Mouse (Mus musculus): ENCODE measurements around the gene Olfr901. TPM values are rescaled to one million over a fixed set of nuclear protein-coding genes. Genes with fewer than 3 reads are reported as not detected.
"Not testable (repeated sequence)": the region's sequence is repeated elsewhere in the genome, so short reads cannot be mapped to it uniquely, and the experiment has no call there.

The Olfr901 gene
- polyA plus RNA-seq (2015; fragmentation: Nextera tagmentation; extraction: Ambion mirVana), result not detected in 2 replicates

DNA sequence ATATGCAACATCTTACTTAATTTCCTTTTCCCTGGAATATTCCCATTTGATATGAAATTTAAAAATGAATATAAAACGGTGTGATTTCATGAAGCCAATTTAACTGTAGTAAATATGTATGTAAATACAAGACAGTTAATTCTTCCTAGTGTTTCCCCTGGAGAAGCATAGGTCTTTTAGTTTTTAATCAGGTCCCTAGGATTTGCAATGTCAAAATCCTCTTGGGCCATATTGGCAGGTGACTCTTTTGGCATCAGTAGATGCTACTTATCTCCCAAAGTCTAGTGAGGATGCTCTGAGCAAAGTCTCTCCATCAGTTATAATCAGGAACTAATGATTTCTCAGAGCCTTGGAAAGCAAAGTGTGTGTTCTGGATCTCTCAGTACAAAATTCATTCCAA is at the start of gene Olfr901:
Gene Olfr901 (plus strand): TSS at position 301 of the 400 bp plus-strand sequence.
- Histone ChIP-seq H3K9me3 (peaks cover 4% of the 10 kb centered on the region; the same call in 1 of the 2 replicates), H3K4me1 (replicated peaks) (no peaks in the 10 kb centered on the region), H3K36me3 (no peaks in the 10 kb centered on the region), H3K27ac (no peak within 1 kb of the TSS), H3K4me2 (replicated peaks) (no peak within 1 kb of the TSS), H3K4me3 (replicated peaks) (no peak within 1 kb of the TSS), H3K9ac (replicated peaks) (no peak within 1 kb of the TSS), H3K27me3 (no peaks in the 10 kb centered on the region)
- 91% methylated on average over 1 of the region's 1 CpGs for WGBS
- no peak for ATAC-seq

DNA sequence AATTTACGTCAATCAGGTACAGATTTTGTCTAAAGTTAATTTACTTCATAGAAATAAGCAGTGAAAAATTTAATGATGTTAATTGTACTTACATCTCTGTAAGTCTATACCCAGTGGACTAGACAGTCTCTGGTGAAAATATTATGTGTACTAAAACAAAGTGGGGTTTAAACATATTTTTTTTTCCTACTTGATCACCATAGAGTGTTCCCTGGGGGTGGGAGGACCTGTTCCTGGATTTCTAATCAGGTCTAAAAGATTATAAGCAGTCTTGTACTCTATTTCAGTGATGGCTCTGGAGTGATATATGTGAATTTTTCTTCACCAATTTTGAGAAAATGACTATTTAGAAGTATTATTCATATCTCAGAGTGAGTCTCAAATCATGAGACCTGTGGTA is 27.9 kb upstream of the Olfr901 start, which contains the start of gene Olfr147:
Gene Olfr147 (plus strand): TSS at position 301 of the 400 bp plus-strand sequence.
- Histone ChIP-seq H3K4me2 (replicated peaks) (no peak within 1 kb of the TSS), H3K27me3 (no peaks in the 10 kb centered on the region), H3K27ac (no peak within 1 kb of the TSS), H3K4me1 (replicated peaks) (no peaks in the 10 kb centered on the region), H3K9me3 (no peaks in the 10 kb centered on the region), H3K4me3 (replicated peaks) (no peak within 1 kb of the TSS), H3K36me3 (no peaks in the 10 kb centered on the region), H3K9ac (replicated peaks) (no peak within 1 kb of the TSS)
- WGBS, result 89% methylated on average over 1 of the region's 1 CpGs
- no peak for ATAC-seq

DNA sequence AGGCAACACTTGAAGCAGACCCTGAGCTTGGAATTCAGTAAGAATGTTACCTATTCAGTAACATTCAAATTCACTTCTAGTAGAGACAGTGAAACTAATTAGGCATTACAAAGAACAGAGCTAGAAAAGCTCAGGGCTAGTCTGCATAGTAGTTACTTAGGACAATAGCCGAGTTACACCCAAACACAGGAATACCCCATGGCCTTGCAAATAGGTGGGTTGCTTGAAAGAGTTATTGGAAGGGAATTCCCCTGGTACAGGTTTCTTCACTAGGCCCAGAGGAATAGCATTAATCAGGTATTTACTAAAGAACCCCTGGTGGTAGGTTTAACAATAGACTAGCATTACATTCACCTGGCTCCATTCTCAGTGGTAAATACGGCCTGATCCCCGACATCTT is 21.8 kb upstream of the Olfr901 start:
- H3K4me1 ChIP-seq (replicated peaks); H3K27me3 ChIP-seq; H3K4me2 ChIP-seq (replicated peaks); H3K9me3 ChIP-seq; H3K4me3 ChIP-seq (replicated peaks); ATAC-seq; H3K9ac ChIP-seq (replicated peaks); H3K36me3 ChIP-seq; H3K27ac ChIP-seq: not testable (repeated sequence)
- whole genome bisulfite sequencing, result 94% methylated on average over 3 of the region's 3 CpGs

GRCm38 (mm10) chr9:38413502-38413901 is 15.8 kb upstream of the Olfr901 start:
- 96% methylated on average over 14 of the region's 14 CpGs for WGBS
- ATAC-seq; H3K4me1 ChIP-seq (replicated peaks); H3K9me3 ChIP-seq; H3K27me3 ChIP-seq; H3K4me2 ChIP-seq (replicated peaks); H3K36me3 ChIP-seq; H3K9ac ChIP-seq (replicated peaks); H3K4me3 ChIP-seq (replicated peaks); H3K27ac ChIP-seq: not testable (repeated sequence)

GRCm38 (mm10) chr9:38423801-38424200 is 5.5 kb upstream of the Olfr901 start:
- Histone ChIP-seq H3K9me3 (peaks cover 4% of the 10 kb centered on the region; the same call in 1 of the 2 replicates), H3K9ac (replicated peaks) (no peak overlapping the region), H3K27ac (no peak overlapping the region), H3K27me3 (no peaks in the 10 kb centered on the region), H3K36me3 (no peaks in the 10 kb centered on the region), H3K4me2 (replicated peaks) (no peak overlapping the region), H3K4me1 (replicated peaks) (no peaks in the 10 kb centered on the region), H3K4me3 (replicated peaks) (no peak overlapping the region)
- no peak for ATAC-seq

GRCm38 (mm10) chr9:38427026-38427425 is 2.2 kb upstream of the Olfr901 start:
- H3K27me3 ChIP-seq, result no peaks in the 10 kb centered on the region
- H3K9me3 ChIP-seq, result peaks cover 4% of the 10 kb centered on the region; the same call in 1 of the 2 replicates
- WGBS, result 53% methylated on average over 1 of the region's 1 CpGs
- no peaks in the 10 kb centered on the region for H3K36me3 ChIP-seq
- no peaks in the 10 kb centered on the region for H3K4me1 ChIP-seq (replicated peaks)
- no peak overlapping the region for H3K27ac ChIP-seq
- ATAC-seq, result no peak
- no peak overlapping the region for H3K9ac ChIP-seq (replicated peaks)
- H3K4me3 ChIP-seq (replicated peaks), result no peak overlapping the region
- H3K4me2 ChIP-seq (replicated peaks), result no peak overlapping the region

- WGBS, result 96% methylated on average over 5 of the region's 5 CpGs
- ATAC-seq, result no peak
Measured at GRCm38 (mm10) chr9:38447352-38447751, 18.1 kb downstream of the Olfr901 start, which contains the start of gene Olfr902. Olfr902 (plus strand) TSS chr9:38447652.

DNA sequence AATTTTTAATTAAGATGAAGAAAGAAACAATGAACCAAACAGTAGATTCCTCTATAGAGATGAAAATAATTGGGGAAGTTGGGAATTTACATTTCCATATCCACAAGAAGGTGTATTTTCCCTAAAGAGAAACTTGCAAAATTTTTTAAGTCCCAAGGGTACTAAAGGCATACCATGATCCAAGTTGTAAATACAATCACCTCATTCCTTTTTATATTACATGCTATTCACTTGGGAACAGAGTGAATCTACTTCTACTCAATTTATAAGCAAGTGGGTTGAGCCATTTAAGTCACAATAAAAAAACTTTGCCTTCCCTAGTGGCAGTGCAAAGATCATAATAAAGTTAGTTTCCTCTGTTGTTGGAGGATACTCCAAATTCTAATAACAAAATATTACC is 33.6 kb downstream of the Olfr901 start, which contains the start of gene Olfr904:
Gene Olfr904 (plus strand): TSS at position 301 of the 400 bp plus-strand sequence.
- Histone ChIP-seq H3K4me3 (replicated peaks) (no peak within 1 kb of the TSS), H3K36me3 (no peaks in the 10 kb centered on the region), H3K9ac (replicated peaks) (no peak within 1 kb of the TSS), H3K4me1 (replicated peaks) (no peaks in the 10 kb centered on the region), H3K27ac (no peak within 1 kb of the TSS), H3K27me3 (no peaks in the 10 kb centered on the region), H3K4me2 (replicated peaks) (no peak within 1 kb of the TSS), H3K9me3 (no peaks in the 10 kb centered on the region)
- no peak for ATAC-seq

More at GRCm38 (mm10) chr9:38447352-38447751, 18.1 kb downstream of the Olfr901 start, which contains the start of gene Olfr902:
- H3K27ac ChIP-seq, result no peak within 1 kb of the TSS
- H3K27me3 ChIP-seq, result no peaks in the 10 kb centered on the region
- H3K9ac ChIP-seq (replicated peaks), result no peak within 1 kb of the TSS
- H3K4me2 ChIP-seq (replicated peaks), result no peak within 1 kb of the TSS
- no peaks in the 10 kb centered on the region for H3K4me1 ChIP-seq (replicated peaks)
- no peak within 1 kb of the TSS for H3K4me3 ChIP-seq (replicated peaks)
- H3K9me3 ChIP-seq, result no peaks in the 10 kb centered on the region
- no peaks in the 10 kb centered on the region for H3K36me3 ChIP-seq

GRCm38 (mm10) chr9:38470807-38471206 is 41.6 kb downstream of the Olfr901 start, which contains the start of gene Olfr905:
Olfr905 (plus strand) TSS chr9:38471107.
- H3K9ac ChIP-seq (replicated peaks), result no peak within 1 kb of the TSS
- no peak within 1 kb of the TSS for H3K27ac ChIP-seq
- no peaks in the 10 kb centered on the region for H3K27me3 ChIP-seq
- no peak within 1 kb of the TSS for H3K4me2 ChIP-seq (replicated peaks)
- H3K9me3 ChIP-seq, result no peaks in the 10 kb centered on the region
- no peaks in the 10 kb centered on the region for H3K4me1 ChIP-seq (replicated peaks)
- H3K36me3 ChIP-seq, result no peaks in the 10 kb centered on the region
- no peak within 1 kb of the TSS for H3K4me3 ChIP-seq (replicated peaks)
- ATAC-seq, result no peak

Other genes with a start within 250 kb of the Olfr901 start
- gene Olfr891, start 248.6 kb upstream of the Olfr901 start, polyA plus RNA-seq (2015; fragmentation: Nextera tagmentation; extraction: Ambion mirVana), result not detected in 2 replicates
- not detected in 2 replicates for gene Olfr893, start 221.1 kb upstream of the Olfr901 start, polyA plus RNA-seq (2015; fragmentation: Nextera tagmentation; extraction: Ambion mirVana)
- not detected in 2 replicates for gene Olfr894, start 211.4 kb upstream of the Olfr901 start, polyA plus RNA-seq (2015; fragmentation: Nextera tagmentation; extraction: Ambion mirVana)
- not detected in 2 replicates for gene Olfr143, start 176.7 kb upstream of the Olfr901 start, polyA plus RNA-seq (2015; fragmentation: Nextera tagmentation; extraction: Ambion mirVana)
- not detected in 2 replicates for gene Olfr895, start 161.6 kb upstream of the Olfr901 start, polyA plus RNA-seq (2015; fragmentation: Nextera tagmentation; extraction: Ambion mirVana)
- gene Olfr896-ps1, start 138.3 kb upstream of the Olfr901 start, polyA plus RNA-seq (2015; fragmentation: Nextera tagmentation; extraction: Ambion mirVana), result not detected in 2 replicates
- not detected in 2 replicates for gene Olfr25, start 100.4 kb upstream of the Olfr901 start, polyA plus RNA-seq (2015; fragmentation: Nextera tagmentation; extraction: Ambion mirVana)
- gene Olfr898, start 81.0 kb upstream of the Olfr901 start, polyA plus RNA-seq (2015; fragmentation: Nextera tagmentation; extraction: Ambion mirVana), result not detected in 2 replicates
- not detected in 2 replicates for gene Olfr250, start 62.6 kb upstream of the Olfr901 start, polyA plus RNA-seq (2015; fragmentation: Nextera tagmentation; extraction: Ambion mirVana)
- gene Olfr251, start 52.4 kb upstream of the Olfr901 start, polyA plus RNA-seq (2015; fragmentation: Nextera tagmentation; extraction: Ambion mirVana), result not detected in 2 replicates
- not detected in 2 replicates for gene Olfr147, start 27.8 kb upstream of the Olfr901 start, polyA plus RNA-seq (2015; fragmentation: Nextera tagmentation; extraction: Ambion mirVana)
- not detected in 2 replicates for gene Olfr902, start 18.2 kb downstream of the Olfr901 start, polyA plus RNA-seq (2015; fragmentation: Nextera tagmentation; extraction: Ambion mirVana)
- gene Olfr904, start 33.7 kb downstream of the Olfr901 start, polyA plus RNA-seq (2015; fragmentation: Nextera tagmentation; extraction: Ambion mirVana), result not detected in 2 replicates
- not detected in 2 replicates for gene Olfr905, start 41.7 kb downstream of the Olfr901 start, polyA plus RNA-seq (2015; fragmentation: Nextera tagmentation; extraction: Ambion mirVana)
- gene Olfr906, start 57.6 kb downstream of the Olfr901 start, polyA plus RNA-seq (2015; fragmentation: Nextera tagmentation; extraction: Ambion mirVana), result not detected in 2 replicates
- not detected in 2 replicates for gene Olfr907, start 66.3 kb downstream of the Olfr901 start, polyA plus RNA-seq (2015; fragmentation: Nextera tagmentation; extraction: Ambion mirVana)
- not detected in 2 replicates for gene Olfr911-ps1, start 92.1 kb downstream of the Olfr901 start, polyA plus RNA-seq (2015; fragmentation: Nextera tagmentation; extraction: Ambion mirVana)
- gene Olfr910, start 108.4 kb downstream of the Olfr901 start, polyA plus RNA-seq (2015; fragmentation: Nextera tagmentation; extraction: Ambion mirVana), result not detected in 2 replicates
- gene Olfr912, start 150.7 kb downstream of the Olfr901 start, polyA plus RNA-seq (2015; fragmentation: Nextera tagmentation; extraction: Ambion mirVana), result not detected in 2 replicates
- not detected in 2 replicates for gene Olfr913, start 163.3 kb downstream of the Olfr901 start, polyA plus RNA-seq (2015; fragmentation: Nextera tagmentation; extraction: Ambion mirVana)
- gene Olfr914, start 175.6 kb downstream of the Olfr901 start, polyA plus RNA-seq (2015; fragmentation: Nextera tagmentation; extraction: Ambion mirVana), result not detected in 2 replicates
- not detected in 2 replicates for gene Olfr916, start 230.4 kb downstream of the Olfr901 start, polyA plus RNA-seq (2015; fragmentation: Nextera tagmentation; extraction: Ambion mirVana)
- not detected in 2 replicates for gene Olfr917, start 236.4 kb downstream of the Olfr901 start, polyA plus RNA-seq (2015; fragmentation: Nextera tagmentation; extraction: Ambion mirVana)
- gene Olfr918, start 245.1 kb downstream of the Olfr901 start, polyA plus RNA-seq (2015; fragmentation: Nextera tagmentation; extraction: Ambion mirVana), result not detected in 2 replicates